In the genomic region with DNA sequence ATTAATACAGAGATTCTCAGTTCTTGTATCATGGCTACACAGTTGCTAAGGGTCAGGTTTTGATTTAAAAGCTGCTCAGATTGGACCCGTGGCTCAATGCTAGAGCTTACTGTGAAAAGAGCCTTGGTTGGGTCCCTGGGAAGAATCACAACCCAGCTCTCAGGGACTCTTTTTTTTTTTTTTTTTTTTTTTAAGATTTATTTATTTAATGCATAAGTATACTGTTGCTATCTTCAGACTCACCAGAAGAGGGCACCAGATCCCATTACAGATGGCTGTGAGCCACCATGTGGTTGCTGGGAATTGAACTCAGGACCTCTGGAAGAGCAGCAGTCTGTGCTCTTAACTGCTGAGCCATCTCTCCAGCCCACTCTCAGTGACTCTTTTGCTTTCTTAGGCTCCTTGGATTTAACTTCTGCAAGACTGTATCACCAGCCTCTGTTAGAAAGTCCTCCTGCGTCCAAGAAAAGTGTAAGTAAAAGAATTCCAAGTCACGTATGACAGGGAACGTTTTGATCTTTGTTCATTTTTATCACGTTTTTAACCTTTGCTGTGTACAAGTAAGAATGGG, we compare ENCODE assay signal across 11 mouse cellular contexts. TPM values are rescaled to one million over a fixed set of nuclear protein-coding genes. Genes with fewer than 3 reads are reported as not detected.
DNase-seq lines count a peak whose midpoint lies in the region; ATAC-seq and TF ChIP-seq lines count a peak whose summit lies in the region.
"Had no signal": no experiment of that assay in that cellular context is flagged by ENCODE, and none has a peak within 500 bp of the region (broad histone marks: within the 10 kb centered on the region; RNA-seq: fewer than 3 reads in every experiment).

No protein-coding gene starts in this region.

- no peak for TF ChIP-seq EP300 in CH12.LX (IDR thresholded peaks at IDR 0.05; ENCODE audit: low read length)

- peak; percentile 48 for TF ChIP-seq CTCF in kidney, postnatal 0 days (IDR thresholded peaks at IDR 0.05; ENCODE audit: low read depth)
- peak; percentile 20 to 45; a peak in 2 of 4 replicates for TF ChIP-seq CTCF in CH12.LX (conservative IDR thresholded peaks at IDR 0.05 in 1 of 2, IDR thresholded peaks at IDR 0.05 in 1 of 2; ENCODE audit: low read depth in 2 of 2, low read length in 2 of 2)

- 81% methylated on average over 5 of the region's 5 CpGs for WGBS in kidney, postnatal 0 days
- 80% methylated on average over 5 of the region's 5 CpGs for WGBS in embryonic facial prominence, embryonic 14.5 days
- 81% methylated on average over 5 of the region's 5 CpGs for WGBS in midbrain, embryonic 15.5 days

- H3K4me2 ChIP-seq in kidney, postnatal 0 days (ENCODE audit: low read length): no peak overlapping the region
- H3K4me2 ChIP-seq in CH12.LX (ENCODE audit: insufficient read depth, low read depth, poor library complexity, severe bottlenecking): no peak overlapping the region
- peak overlapping the region; percentile 89 for H3K4me2 ChIP-seq in embryonic facial prominence, embryonic 14.5 days (ENCODE audit: low read depth, low read length)
- peak overlapping the region; percentile 67; the same call in 1 of the 2 replicates for H3K4me2 ChIP-seq in midbrain, embryonic 15.5 days

- no peak overlapping the region for H3K27ac ChIP-seq in kidney, postnatal 0 days
- no peak overlapping the region for H3K27ac ChIP-seq in CH12.LX (ENCODE audit: insufficient read depth, low read depth)
- no peak overlapping the region for H3K27ac ChIP-seq in embryonic facial prominence, embryonic 14.5 days (replicated peaks; ENCODE audit: low read depth, low read length)
- H3K27ac ChIP-seq in midbrain, embryonic 15.5 days: no peak overlapping the region

- no peak for TF ChIP-seq POLR2A in CH12.LX (IDR thresholded peaks at IDR 0.05; ENCODE audit: low read depth, low read length)

- no peak overlapping the region for H3K9ac ChIP-seq in kidney, postnatal 0 days (ENCODE audit: low read depth, low read length)
- no peak overlapping the region for H3K9ac ChIP-seq in CH12.LX (ENCODE audit: insufficient read depth, low read depth)
- no peak overlapping the region for H3K9ac ChIP-seq in embryonic facial prominence, embryonic 14.5 days (ENCODE audit: low read depth, low read length)
- no peak overlapping the region for H3K9ac ChIP-seq in midbrain, embryonic 15.5 days

- peaks cover 23% of the 10 kb centered on the region; the same call in 1 of the 2 replicates for H3K36me3 ChIP-seq in kidney, postnatal 0 days (ENCODE audit: insufficient read depth, low read length)
- peaks cover 21 to 52% of the 10 kb centered on the region in 2 experiments for H3K36me3 ChIP-seq in CH12.LX (replicated peaks in 1 of 2; ENCODE audit: control insufficient read depth in 1 of 2, insufficient read depth in 1 of 2, low read length in 1 of 2)
- H3K36me3 ChIP-seq in embryonic facial prominence, embryonic 14.5 days (ENCODE audit: control insufficient read depth, insufficient read depth, low read length): peaks cover 47% of the 10 kb centered on the region
- H3K36me3 ChIP-seq in midbrain, embryonic 15.5 days (replicated peaks): peaks cover 22% of the 10 kb centered on the region

- DNase-seq in kidney, postnatal 0 days (ENCODE audit: low spot score): no peak
- DNase-seq in kidney, postnatal 10 days: no peak
- no peak for DNase-seq in CH12.LX (ENCODE audit: extremely low read depth)
- no peak for DNase-seq in embryonic facial prominence, embryonic 14.5 days (ENCODE audit: low spot score)
- no peak for DNase-seq in testis, postnatal 10 days (ENCODE audit: low spot score)
- DNase-seq in ovary, postnatal 36 days (ENCODE audit: low spot score): no peak
- DNase-seq in embryo, embryonic 11 days: no peak
- DNase-seq: cerebellum, adult 11 months; gastrocnemius, postnatal 36 days had no signal

- no peaks in the 10 kb centered on the region for H3K27me3 ChIP-seq in kidney, postnatal 0 days (ENCODE audit: insufficient read depth, low read length)
- no peaks in the 10 kb centered on the region for H3K27me3 ChIP-seq in CH12.LX (replicated peaks)
- no peaks in the 10 kb centered on the region for H3K27me3 ChIP-seq in embryonic facial prominence, embryonic 14.5 days (replicated peaks; ENCODE audit: control insufficient read depth, insufficient read depth, low read length)
- no peaks in the 10 kb centered on the region for H3K27me3 ChIP-seq in midbrain, embryonic 15.5 days (replicated peaks)

- no peak overlapping the region for H3K4me3 ChIP-seq in kidney, postnatal 0 days (replicated peaks; ENCODE audit: low read depth, low read length)
- H3K4me3 ChIP-seq in CH12.LX (replicated peaks in 1 of 3; ENCODE audit: low read depth in 2 of 3, low read length in 2 of 3, poor library complexity in 1 of 3): no peak overlapping the region
- H3K4me3 ChIP-seq in embryonic facial prominence, embryonic 14.5 days (ENCODE audit: low read depth, low read length): no peak overlapping the region
- H3K4me3 ChIP-seq in midbrain, embryonic 15.5 days: no peak overlapping the region

- no peak for ATAC-seq in kidney, postnatal 0 days (replicated peaks; ENCODE audit: low FRiP score, low read depth)
- no peak for ATAC-seq in embryonic facial prominence, embryonic 14.5 days (ENCODE audit: low read depth)
- no peak for ATAC-seq in midbrain, embryonic 15.5 days (replicated peaks)

- dilution Hi-C loops in CH12.LX (cut with MboI; ENCODE audit: extremely low pct_ligation_motif_present, extremely low pct_unique_long_range_greater_than_20kb, low sequenced_read_pairs): no loop called here

- in situ Hi-C loops in CH12.LX (cut with MboI; ENCODE audit: low pct_ligation_motif_present, low pct_unique_long_range_greater_than_20kb, low sequenced_read_pairs): loop anchor here (25.0 kb wide), 1 partner anchor 573 kb away; no protein-coding TSS in a partner anchor

- peaks cover 5% of the 10 kb centered on the region for H3K4me1 ChIP-seq in kidney, postnatal 0 days (replicated peaks; ENCODE audit: insufficient read depth, low read length)
- H3K4me1 ChIP-seq in CH12.LX (ENCODE audit: control insufficient read depth in 1 of 2, insufficient read depth in 2 of 2): peaks cover 5 to 20% of the 10 kb centered on the region in 2 experiments; a peak in 3 of 4 replicates
- peaks cover 12% of the 10 kb centered on the region for H3K4me1 ChIP-seq in embryonic facial prominence, embryonic 14.5 days (ENCODE audit: control insufficient read depth, insufficient read depth, low read length)
- peaks cover 35% of the 10 kb centered on the region for H3K4me1 ChIP-seq in midbrain, embryonic 15.5 days

- no peak for TF ChIP-seq RAD21 in CH12.LX (IDR thresholded peaks at IDR 0.05; ENCODE audit: low read depth, low read length)

- no peaks in the 10 kb centered on the region for H3K9me3 ChIP-seq in kidney, postnatal 0 days (replicated peaks; ENCODE audit: low read length)
- H3K9me3 ChIP-seq in CH12.LX (replicated peaks; ENCODE audit: low read length): no peaks in the 10 kb centered on the region
- H3K9me3 ChIP-seq in embryonic facial prominence, embryonic 14.5 days (ENCODE audit: control insufficient read depth, low read length): no peaks in the 10 kb centered on the region
- H3K9me3 ChIP-seq in midbrain, embryonic 15.5 days: no peaks in the 10 kb centered on the region

- H3K79me2 ChIP-seq in CH12.LX (replicated peaks; ENCODE audit: control insufficient read depth, extremely low read depth, insufficient read depth, poor library complexity, severe bottlenecking): peaks cover 31% of the 10 kb centered on the region

TF ChIP-seq in CH12.LX, 34 proteins besides CTCF, POLR2A, EP300 and RAD21:
- peak; percentile 82 for TF ChIP-seq ZNF384 (IDR thresholded peaks at IDR 0.05; ENCODE audit: low read depth, low read length)
- 0 out of 2 replicates have a peak, but pooled peaks have one; percentile 23 for TF ChIP-seq MYC (IDR thresholded peaks at IDR 0.05; ENCODE audit: low read depth, low read length)
- no peak for TF ChIP-seq CHD1 (IDR thresholded peaks at IDR 0.05; ENCODE audit: low read depth, low read length)

RNA-seq across cellular contexts. Expression of gene 2700049A03Rik, which starts 2.7 kb away (rescaled TPM):
- 7.8 and 10.7 TPM in 2 replicates for polyA plus RNA-seq in kidney, postnatal 0 days (2015; fragmentation: Nextera tagmentation; extraction: Ambion mirVana)
- total RNA-seq in CH12.LX (2012; rRNA removed) (7.7 TPM in 2 replicates), CH12.LX (2014; rRNA removed) (10.0 and 10.6 TPM in 2 replicates)
- 7.5 and 9.4 TPM in 2 replicates for polyA plus RNA-seq in CH12.LX (2012; ENCODE audit: insufficient read length, low read depth)
- polyA plus RNA-seq in embryonic facial prominence, embryonic 14.5 days (2014; fragmentation: Nextera tagmentation; extraction: Ambion mirVana): 11.2 and 13.1 TPM in 2 replicates
- polyA plus RNA-seq in midbrain, embryonic 15.5 days (2015; fragmentation: Nextera tagmentation; extraction: Ambion mirVana): 12.1 and 13.4 TPM in 2 replicates

RNA-seq across cellular contexts. Expression of gene Timm9, which starts 2.9 kb away (rescaled TPM):
- 111 and 114 TPM in 2 replicates for polyA plus RNA-seq in kidney, postnatal 0 days (2015; fragmentation: Nextera tagmentation; extraction: Ambion mirVana)
- 77.3 and 110 TPM in 2 replicates for total RNA-seq in CH12.LX (2012; rRNA removed)
- 127 and 141 TPM in 2 replicates for total RNA-seq in CH12.LX (2014; rRNA removed)
- polyA plus RNA-seq in CH12.LX (2012; ENCODE audit: insufficient read length, low read depth): 82.8 and 83.0 TPM in 2 replicates
- 72.8 and 81.0 TPM in 2 replicates for polyA plus RNA-seq in embryonic facial prominence, embryonic 14.5 days (2014; fragmentation: Nextera tagmentation; extraction: Ambion mirVana)
- 98.9 and 101 TPM in 2 replicates for polyA plus RNA-seq in midbrain, embryonic 15.5 days (2015; fragmentation: Nextera tagmentation; extraction: Ambion mirVana)

RNA-seq across cellular contexts. Expression of gene Tomm20l, which starts 28.1 kb away (rescaled TPM):
- 0.27 TPM in 1 of 2 replicates, not detected in the other for polyA plus RNA-seq in kidney, postnatal 0 days (2015; fragmentation: Nextera tagmentation; extraction: Ambion mirVana)
- not detected in 2 replicates for total RNA-seq in CH12.LX (2012; rRNA removed)
- not detected in 2 replicates for total RNA-seq in CH12.LX (2014; rRNA removed)
- not detected in 2 replicates for polyA plus RNA-seq in CH12.LX (2012; ENCODE audit: insufficient read length, low read depth)
- 1.2 TPM in 1 of 2 replicates, not detected in the other for polyA plus RNA-seq in embryonic facial prominence, embryonic 14.5 days (2014; fragmentation: Nextera tagmentation; extraction: Ambion mirVana)
- not detected in 2 replicates for polyA plus RNA-seq in midbrain, embryonic 15.5 days (2015; fragmentation: Nextera tagmentation; extraction: Ambion mirVana)
- total RNA-seq: gastrocnemius, postnatal 36 days; liver, adult 2 months had no signal
- polyA plus RNA-seq: liver, adult 2 months had no signal

Comparison
In these comparisons a context has a peak if more than half of its experiments do, and no peak if none do; other contexts are left out.
1. H3K4me2 ChIP-seq: peak in embryonic facial prominence, embryonic 14.5 days (single experiment) and midbrain, embryonic 15.5 days (single experiment); none in kidney, postnatal 0 days (single experiment) and CH12.LX (single experiment).